Mouse (Mus musculus) cerebellum, adult (tissue): ENCODE results near the gene Dnajb1.
"Not testable (repeated sequence)": the region's sequence is repeated elsewhere in the genome, so short reads cannot be mapped to it uniquely, and the experiment has no call there.

Experiments used
- ATAC-seq: cut with Nextera tagmentation; 2 replicates; pipeline ENCODE4 v1.9.2; 2017; ENCODE audit warnings: mild to moderate bottlenecking, moderate library complexity, mixed read lengths; ENCODE audit not compliant: insufficient number of reproducible peaks, low FRiP score, low TSS enrichment

Dnajb1 gene

DNA sequence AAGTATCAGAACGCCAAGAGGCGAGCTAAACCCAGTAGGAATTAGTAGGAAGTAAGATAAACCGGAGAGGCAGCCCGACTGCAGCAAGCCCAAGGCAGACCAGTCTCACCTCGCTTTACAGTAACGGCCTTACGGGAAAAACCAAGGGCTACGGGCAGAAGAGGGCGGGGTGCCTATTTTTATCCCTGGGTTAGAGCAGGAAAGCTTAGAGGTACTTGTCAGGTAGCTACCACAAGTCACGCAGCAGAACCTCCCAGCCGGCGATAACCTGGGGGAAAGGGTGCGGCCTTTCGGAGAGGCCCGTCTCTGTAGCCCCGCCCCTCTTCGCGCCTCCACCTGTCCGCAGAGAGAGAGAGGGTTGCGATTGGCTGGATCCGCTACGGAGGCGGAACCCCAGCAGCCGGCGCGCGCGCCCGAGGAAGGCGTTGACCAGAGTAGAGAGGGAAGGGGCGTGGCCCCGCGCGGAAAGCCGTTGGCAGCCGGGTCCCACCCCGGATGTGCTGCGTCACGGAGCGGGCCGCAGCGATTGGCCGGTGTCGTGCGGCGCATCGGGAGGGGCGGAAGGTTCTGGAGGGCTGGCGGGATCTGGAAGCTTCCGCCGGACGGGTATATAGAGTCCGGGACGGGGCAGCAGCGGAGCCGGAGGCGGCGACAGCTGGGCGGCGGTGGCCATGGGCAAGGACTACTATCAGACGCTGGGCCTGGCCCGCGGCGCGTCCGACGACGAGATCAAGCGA is at the start of gene Dnajb1, which contains the start of gene Tecr:
Gene Dnajb1 (plus strand): TSS at position 533 of the 737 bp plus-strand sequence.
Gene Tecr (minus strand): TSS at position 311 of the 737 bp plus-strand sequence.
- ATAC-seq: peak; percentile 94

GRCm38 (mm10) chr8:83562669-83563068 is 45.3 kb upstream of the Dnajb1 start:
- no peak for ATAC-seq

DNA sequence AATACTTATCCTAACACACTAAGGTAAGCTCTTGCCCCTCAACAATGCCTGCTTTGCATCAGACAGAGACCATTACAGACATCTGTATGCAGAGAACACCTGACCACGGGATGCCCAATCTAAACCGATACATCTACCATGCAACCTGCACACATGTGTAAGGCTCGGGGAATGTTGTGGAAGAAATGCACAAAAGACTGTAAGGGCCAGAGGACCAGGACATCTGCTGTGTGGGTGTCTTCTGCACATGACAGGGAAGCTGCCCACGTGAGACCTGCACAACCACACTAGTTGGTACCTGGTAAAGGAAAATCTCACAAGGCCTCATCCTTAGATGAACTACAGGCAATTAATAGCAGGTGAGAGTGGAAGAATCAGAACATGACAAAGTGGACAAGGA is 44.7 kb upstream of the Dnajb1 start:
- ATAC-seq: no peak

GRCm38 (mm10) chr8:83565731-83566375 is 42.1 kb upstream of the Dnajb1 start:
- ATAC-seq: no peak

DNA sequence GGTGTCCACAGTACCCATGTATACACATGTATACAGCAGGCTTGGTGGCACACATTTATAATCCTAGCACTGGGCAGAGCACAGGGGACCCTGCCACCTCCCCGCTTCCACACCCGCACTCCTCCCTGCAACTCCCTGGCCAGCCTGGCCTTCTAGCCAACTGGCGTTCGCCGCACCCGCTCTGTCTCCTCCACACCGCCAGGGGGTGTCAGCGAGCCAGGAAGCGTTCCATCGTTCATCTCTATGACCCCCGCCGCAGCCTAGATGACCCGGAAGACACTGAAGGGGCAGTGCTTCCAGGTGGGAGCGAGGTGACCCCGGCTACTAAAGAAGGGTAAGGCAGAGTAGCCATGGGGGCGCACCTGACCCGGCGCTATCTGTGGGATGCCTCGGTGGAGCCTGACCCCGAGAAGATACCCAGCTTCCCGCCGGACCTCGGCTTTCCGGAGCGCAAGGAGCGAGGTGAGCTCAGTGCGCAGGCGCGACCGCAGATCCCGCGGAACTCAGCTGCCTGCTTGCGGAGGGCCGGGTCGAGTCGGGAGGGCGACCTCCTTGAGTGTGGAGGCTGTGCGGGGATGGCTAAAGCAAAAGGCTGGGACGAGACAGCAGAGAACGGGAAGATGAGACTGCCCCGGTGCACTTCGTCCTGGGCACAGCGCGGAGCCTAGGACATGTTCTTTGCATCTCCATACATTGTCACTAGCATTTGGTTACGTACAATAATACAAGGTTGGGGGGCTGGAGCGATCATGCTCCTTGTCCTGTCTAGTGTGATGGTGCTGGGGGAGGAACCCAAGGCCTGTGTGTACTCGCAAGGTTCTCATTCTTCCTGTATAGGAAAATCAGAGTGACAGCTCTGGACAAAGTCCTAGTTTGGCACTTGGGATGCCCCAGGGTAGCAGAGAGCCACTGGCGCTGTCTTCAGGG is 41.3 kb upstream of the Dnajb1 start, which contains the start of gene Ndufb7:
Gene Ndufb7 (plus strand): TSS at position 203 of the 927 bp plus-strand sequence.
- peak; percentile 91 for ATAC-seq

DNA sequence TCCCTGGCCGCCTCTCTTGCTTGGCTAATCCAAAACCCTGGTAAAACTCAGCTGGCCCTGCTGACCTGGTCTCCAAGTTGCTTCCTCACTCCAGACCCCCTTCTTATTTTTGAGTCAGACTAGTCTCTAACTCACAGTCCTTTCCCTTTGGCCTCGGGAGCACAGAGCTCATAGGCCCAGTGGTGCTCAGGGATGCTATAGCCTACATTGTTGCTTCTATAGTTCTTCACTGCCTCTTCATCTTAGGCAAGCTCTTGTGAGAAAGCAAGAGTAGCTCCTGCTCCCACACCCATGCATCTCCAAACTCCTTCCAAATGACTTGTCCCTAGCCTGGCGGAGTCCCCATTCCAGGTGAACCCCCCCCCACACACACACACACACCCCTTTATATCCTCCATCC is 40.3 kb upstream of the Dnajb1 start:
- no peak for ATAC-seq

DNA sequence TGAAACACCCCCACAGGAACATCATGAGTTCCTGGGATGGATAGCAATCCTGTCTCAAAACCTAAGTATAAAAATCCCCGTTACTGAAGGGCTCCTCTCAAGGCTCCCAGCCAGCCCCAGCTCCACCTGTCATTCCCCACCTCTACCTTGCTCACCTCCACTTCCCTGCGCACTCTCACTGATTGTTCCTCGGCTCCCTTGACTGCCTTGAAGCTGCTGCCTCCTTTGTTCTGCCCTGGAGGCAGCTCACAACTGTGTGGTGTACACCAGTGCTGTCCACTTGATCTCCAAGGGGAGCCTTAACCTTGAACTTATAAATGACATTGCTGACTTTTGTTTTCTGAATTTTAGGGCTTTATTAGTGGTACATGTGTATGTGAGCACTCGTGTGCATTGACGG is 39.9 kb upstream of the Dnajb1 start:
- ATAC-seq: no peak

GRCm38 (mm10) chr8:83568755-83569154 is 39.2 kb upstream of the Dnajb1 start:
- ATAC-seq: no peak

DNA sequence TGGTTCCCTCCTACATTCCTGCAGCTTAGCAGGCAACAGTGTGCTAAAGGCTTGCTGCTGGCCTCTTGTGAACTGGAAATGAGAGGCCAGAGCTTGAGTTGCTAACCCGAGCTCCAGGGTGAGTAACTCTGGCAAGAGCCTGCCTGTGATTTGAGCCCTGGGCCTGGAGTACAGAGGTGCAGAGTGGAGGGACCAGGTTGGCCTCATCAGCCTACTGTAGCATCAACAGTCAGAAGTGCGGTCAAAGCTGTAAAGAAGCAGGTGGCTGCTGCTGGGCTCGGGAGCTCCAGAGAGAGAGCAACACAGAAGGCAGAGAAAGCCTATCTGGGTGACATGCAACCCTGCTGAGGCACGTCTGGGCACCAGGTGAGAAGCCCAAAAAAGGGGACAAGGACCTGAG is 38.8 kb upstream of the Dnajb1 start:
- ATAC-seq: no peak

- ATAC-seq: no peak
Measured at GRCm38 (mm10) chr8:83570272-83571000, 37.6 kb upstream of the Dnajb1 start.

DNA sequence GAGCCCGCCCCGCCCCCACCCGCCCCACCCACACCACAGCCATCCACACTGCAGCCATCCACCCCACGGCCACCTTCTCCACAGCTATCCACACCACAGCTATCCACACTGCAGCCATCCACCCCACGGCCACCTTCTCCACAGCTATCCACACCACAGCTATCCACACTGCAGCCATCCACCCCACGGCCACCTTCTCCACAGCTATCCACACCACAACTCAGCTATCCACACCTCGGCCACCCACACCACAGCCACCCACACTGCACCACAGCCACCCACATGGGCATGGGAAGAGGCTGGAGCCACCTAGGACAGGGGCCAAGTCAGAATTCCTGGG is 37.0 kb upstream of the Dnajb1 start:
- not testable (repeated sequence) for ATAC-seq

- no peak for ATAC-seq
Measured at GRCm38 (mm10) chr8:83571791-83572190, 36.2 kb upstream of the Dnajb1 start.

GRCm38 (mm10) chr8:83572246-83572812 is 35.7 kb upstream of the Dnajb1 start:
- ATAC-seq: no peak

- no peak for ATAC-seq
Measured at GRCm38 (mm10) chr8:83573140-83573875, 34.7 kb upstream of the Dnajb1 start.

DNA sequence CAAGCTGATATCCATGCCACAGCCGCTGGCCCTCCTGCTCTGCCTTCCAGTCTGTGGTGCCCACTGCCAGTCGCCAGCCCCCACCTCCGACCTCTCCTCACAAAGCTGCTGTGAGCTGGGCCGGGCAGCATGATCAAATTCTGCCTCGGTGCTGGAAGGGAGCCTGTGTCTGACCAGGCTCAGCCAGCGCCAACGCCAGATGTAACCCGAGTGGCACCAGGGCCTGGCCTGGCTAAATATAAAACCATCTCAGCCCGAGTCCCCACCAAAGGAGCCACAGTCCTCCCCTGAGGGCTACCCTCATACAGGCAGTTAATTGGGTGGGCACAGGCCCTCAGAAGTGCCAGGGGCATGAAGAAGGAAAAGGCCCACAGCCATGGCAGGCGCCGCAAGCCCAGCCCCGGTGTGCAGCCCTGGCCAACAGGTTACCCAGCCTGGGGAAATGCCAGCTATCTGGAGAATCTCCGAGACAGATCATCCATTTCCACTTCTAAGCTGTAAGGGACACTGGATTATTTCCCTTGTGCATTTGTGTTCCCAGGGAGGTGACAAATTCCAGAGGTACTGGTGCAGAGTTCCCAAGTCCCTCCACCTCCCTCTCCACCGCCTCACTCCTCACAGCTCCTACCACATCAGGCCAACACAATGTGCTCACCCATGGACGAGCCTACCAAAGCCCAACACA is 33.2 kb upstream of the Dnajb1 start:
- ATAC-seq: no peak

- 0 out of 2 replicates have a peak, but pooled peaks have one; percentile 12 for ATAC-seq
Measured at GRCm38 (mm10) chr8:83575561-83576515, 32.2 kb upstream of the Dnajb1 start.

DNA sequence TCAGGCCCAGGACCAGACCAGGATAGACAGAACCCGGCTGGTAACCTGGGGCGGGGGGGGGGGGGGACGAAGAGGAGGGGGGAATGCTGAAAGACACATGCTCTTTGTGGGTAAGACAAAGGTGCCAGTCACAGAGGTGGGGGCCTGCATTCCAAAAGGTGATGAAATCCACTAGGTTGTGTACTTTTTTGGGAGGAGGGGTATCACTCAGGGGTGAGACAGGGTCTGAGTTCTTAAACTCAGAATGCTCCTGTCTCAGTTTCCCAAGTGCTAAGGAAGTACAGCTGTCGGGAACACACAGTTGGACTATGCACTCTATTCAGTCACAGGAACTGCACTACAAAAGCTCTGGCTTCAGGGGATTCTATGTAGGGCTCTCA is 31.5 kb upstream of the Dnajb1 start:
- no peak for ATAC-seq

DNA sequence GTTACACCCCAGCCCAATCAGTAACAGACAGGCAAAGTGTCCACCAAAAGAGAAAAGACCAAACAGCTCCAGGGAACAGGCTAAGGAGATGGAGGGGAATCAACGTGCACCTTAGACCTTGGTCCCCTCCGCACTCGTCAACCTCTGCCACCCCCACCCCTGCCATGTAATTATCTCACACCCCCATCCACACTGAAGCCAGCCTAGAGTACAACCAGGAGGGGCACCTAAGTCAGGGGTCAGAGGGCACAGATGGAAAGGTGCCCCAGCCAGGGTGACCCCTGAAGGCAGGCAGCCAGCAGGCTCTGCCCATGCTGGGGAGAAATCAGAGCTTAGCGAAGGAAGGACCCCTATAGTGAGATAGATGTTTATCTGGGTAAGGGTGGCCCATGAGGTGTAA is 31.1 kb upstream of the Dnajb1 start:
- ATAC-seq: no peak
